Mouse (Mus musculus): ENCODE measurements around the gene Cdca8. TPM values are rescaled to one million over a fixed set of nuclear protein-coding genes. Genes with fewer than 3 reads are reported as not detected.

The Cdca8 gene
- polyA plus RNA-seq, 1 experiment, result 47.9 TPM

DNA sequence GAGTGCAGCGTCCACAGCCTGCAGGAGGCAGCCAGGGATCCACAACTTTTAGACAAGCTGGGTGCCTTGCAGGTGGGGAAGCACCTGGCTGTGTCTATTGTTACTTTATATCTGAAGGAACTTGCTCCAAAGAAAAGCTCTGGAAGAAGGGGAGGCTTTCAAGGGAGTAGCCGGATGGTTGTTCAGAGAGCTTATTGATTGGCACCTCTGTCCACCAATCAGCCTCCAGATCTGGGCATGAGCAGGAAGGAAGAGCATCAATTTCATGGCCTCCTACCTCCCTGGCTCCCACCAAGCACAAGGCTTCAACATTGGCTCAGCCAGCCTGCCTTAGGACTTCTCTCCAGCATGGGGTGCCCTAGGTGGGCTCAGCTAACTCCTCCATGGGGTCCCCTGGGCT, 34.2 kb upstream of the Cdca8 start:
- TF ChIP-seq POLR2A (IDR thresholded peaks at IDR 0.05; ENCODE audit: low read depth, low read length), result no peak
- TF ChIP-seq CTCF (IDR thresholded peaks at IDR 0.05; ENCODE audit: borderline replicate concordance, insufficient read depth, low read length), result no peak
- no peak overlapping the region for H3K27ac ChIP-seq (ENCODE audit: insufficient read depth, low read length)
- H3K4me3 ChIP-seq (ENCODE audit: insufficient read depth, low read length), result no peak overlapping the region
- H3K4me1 ChIP-seq (ENCODE audit: control insufficient read depth, insufficient read depth, low read length), result no peaks in the 10 kb centered on the region

DNA sequence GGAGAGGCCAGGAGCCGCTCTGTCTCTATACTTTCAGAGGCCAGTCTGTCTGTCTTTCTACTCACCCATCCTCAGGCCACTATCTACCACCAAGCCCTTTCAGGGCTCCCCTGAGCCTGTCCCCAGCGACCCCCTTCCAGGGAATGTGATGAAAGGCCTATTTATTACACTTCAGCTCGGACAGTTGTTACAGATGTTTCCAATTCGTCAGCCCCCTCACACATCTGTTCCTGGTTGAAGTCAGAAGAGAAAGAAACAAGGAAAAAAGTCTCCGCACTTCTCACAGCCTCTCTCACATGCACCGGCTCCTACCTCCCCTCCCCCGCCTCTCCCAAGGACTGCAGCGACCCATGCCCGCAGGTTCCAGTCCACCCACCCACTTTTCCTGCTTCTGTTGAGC, 33.2 kb upstream of the Cdca8 start:
- Histone ChIP-seq H3K4me1 (ENCODE audit: control insufficient read depth, insufficient read depth, low read length) (no peaks in the 10 kb centered on the region), H3K27ac (ENCODE audit: insufficient read depth, low read length) (no peak overlapping the region), H3K4me3 (ENCODE audit: insufficient read depth, low read length) (no peak overlapping the region)
- TF ChIP-seq POLR2A (IDR thresholded peaks at IDR 0.05; ENCODE audit: low read depth, low read length) (no peak), CTCF (IDR thresholded peaks at IDR 0.05; ENCODE audit: borderline replicate concordance, insufficient read depth, low read length) (no peak)

GRCm38 (mm10) chr4:124971094-124971493, 32.0 kb upstream of the Cdca8 start:
- Histone ChIP-seq H3K4me1 (ENCODE audit: control insufficient read depth, insufficient read depth, low read length) (no peaks in the 10 kb centered on the region), H3K4me3 (ENCODE audit: insufficient read depth, low read length) (no peak overlapping the region), H3K27ac (ENCODE audit: insufficient read depth, low read length) (no peak overlapping the region)
- no peak for TF ChIP-seq CTCF (IDR thresholded peaks at IDR 0.05; ENCODE audit: borderline replicate concordance, insufficient read depth, low read length)
- TF ChIP-seq POLR2A (IDR thresholded peaks at IDR 0.05; ENCODE audit: low read depth, low read length), result no peak

DNA sequence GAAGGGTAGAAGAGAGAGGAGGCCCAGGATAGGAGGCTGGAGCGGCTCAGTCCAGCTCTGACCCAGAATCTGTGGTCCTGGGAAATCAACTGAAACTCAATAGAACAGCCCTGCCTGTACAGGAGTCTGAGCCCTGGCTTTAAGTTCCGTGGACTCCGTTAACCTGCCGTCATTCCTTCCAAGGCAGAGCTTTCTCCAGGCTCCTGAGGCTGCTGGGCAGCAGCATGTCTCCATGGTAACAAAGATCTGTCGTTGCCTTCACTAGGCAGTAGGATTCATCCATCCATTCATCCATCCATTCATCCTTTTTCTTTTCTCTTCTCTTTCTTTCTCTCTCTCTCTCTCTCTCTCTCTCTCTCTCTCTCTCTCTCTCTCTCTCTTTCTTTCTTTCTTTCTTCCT, 31.6 kb upstream of the Cdca8 start:
- Histone ChIP-seq H3K4me1 (ENCODE audit: control insufficient read depth, insufficient read depth, low read length) (no peaks in the 10 kb centered on the region), H3K4me3 (ENCODE audit: insufficient read depth, low read length) (no peak overlapping the region), H3K27ac (ENCODE audit: insufficient read depth, low read length) (no peak overlapping the region)
- no peak for TF ChIP-seq POLR2A (IDR thresholded peaks at IDR 0.05; ENCODE audit: low read depth, low read length)
- TF ChIP-seq CTCF (IDR thresholded peaks at IDR 0.05; ENCODE audit: borderline replicate concordance, insufficient read depth, low read length), result no peak

DNA sequence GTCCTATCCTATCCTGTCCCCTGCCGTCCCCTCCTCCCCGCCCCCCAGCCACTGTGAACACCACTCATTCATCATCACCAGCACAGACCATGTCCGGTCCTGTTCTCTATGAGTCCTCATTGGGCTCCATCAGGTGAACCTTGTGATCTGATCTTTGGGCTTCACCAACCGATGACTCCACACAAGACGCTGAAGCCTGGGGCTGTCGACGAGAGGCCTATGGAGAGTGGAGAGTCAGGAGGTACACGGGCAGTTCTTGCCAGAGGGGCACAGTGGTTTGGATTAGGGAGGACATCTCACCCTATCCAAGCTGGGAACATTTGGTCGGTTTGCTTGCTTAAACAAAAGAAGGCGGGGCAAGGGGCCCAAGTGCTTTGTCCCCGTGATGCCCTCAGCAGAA, 31.1 kb upstream of the Cdca8 start:
- H3K4me3 ChIP-seq (ENCODE audit: insufficient read depth, low read length), result no peak overlapping the region
- TF ChIP-seq POLR2A (IDR thresholded peaks at IDR 0.05; ENCODE audit: low read depth, low read length), result no peak
- no peak for TF ChIP-seq CTCF (IDR thresholded peaks at IDR 0.05; ENCODE audit: borderline replicate concordance, insufficient read depth, low read length)
- H3K4me1 ChIP-seq (ENCODE audit: control insufficient read depth, insufficient read depth, low read length), result no peaks in the 10 kb centered on the region
- H3K27ac ChIP-seq (ENCODE audit: insufficient read depth, low read length), result no peak overlapping the region

- TF ChIP-seq POLR2A (IDR thresholded peaks at IDR 0.05; ENCODE audit: low read depth, low read length) (no peak), CTCF (IDR thresholded peaks at IDR 0.05; ENCODE audit: borderline replicate concordance, insufficient read depth, low read length) (no peak)
- Histone ChIP-seq H3K4me1 (ENCODE audit: control insufficient read depth, insufficient read depth, low read length) (no peaks in the 10 kb centered on the region), H3K27ac (ENCODE audit: insufficient read depth, low read length) (no peak overlapping the region), H3K4me3 (ENCODE audit: insufficient read depth, low read length) (no peak overlapping the region)
These were observed 30.2 kb upstream of the Cdca8 start for GRCm38 (mm10) chr4:124969219-124969848.

- H3K27ac ChIP-seq (ENCODE audit: insufficient read depth, low read length), result no peak overlapping the region
These were observed 29.6 kb upstream of the Cdca8 start for GRCm38 (mm10) chr4:124968711-124969110.

DNA sequence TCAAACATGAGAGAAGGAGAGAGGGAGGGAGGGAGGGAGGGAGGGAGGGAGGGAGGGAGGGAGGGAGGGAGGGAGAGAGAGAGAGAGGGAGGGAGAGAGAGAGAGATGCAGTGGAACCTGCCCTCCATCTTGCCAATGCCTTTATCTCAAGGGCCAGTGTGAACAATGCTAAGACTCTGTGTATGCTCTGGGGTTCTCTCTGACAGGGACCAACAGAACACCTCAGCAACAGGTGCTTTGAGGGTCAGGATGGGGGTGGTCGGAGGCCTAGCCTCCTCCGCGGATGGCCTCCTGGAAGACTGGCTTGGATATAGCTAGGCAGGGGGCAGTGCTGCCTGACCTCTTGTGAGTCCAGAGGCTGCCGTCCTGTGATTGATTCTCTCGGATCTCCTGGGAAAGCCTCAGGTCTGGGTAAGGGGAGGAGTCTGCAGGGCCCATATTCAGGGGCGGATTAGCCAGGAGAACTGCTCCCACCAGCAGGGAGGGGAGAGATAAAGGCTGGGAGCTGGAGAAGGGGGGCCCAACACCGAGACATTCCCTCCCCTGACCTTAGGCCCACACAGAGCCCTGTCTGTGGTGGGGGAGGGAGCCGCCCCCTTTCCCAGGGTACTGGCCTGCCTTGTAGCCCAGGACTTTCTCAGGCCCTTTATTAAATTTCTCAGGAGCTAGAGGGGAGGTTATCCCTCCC, 25.9 kb upstream of the Cdca8 start:
- no peak overlapping the region for H3K27ac ChIP-seq (ENCODE audit: insufficient read depth, low read length)
- TF ChIP-seq POLR2A (IDR thresholded peaks at IDR 0.05; ENCODE audit: low read depth, low read length) (no peak), CTCF (IDR thresholded peaks at IDR 0.05; ENCODE audit: borderline replicate concordance, insufficient read depth, low read length) (no peak)
- no peaks in the 10 kb centered on the region for H3K4me1 ChIP-seq (ENCODE audit: control insufficient read depth, insufficient read depth, low read length)
- H3K4me3 ChIP-seq (ENCODE audit: insufficient read depth, low read length), result no peak overlapping the region

More at GRCm38 (mm10) chr4:124968711-124969110, 29.6 kb upstream of the Cdca8 start:
- Histone ChIP-seq H3K4me1 (ENCODE audit: control insufficient read depth, insufficient read depth, low read length) (no peaks in the 10 kb centered on the region), H3K4me3 (ENCODE audit: insufficient read depth, low read length) (no peak overlapping the region)
- TF ChIP-seq CTCF (IDR thresholded peaks at IDR 0.05; ENCODE audit: borderline replicate concordance, insufficient read depth, low read length), result no peak
- TF ChIP-seq POLR2A (IDR thresholded peaks at IDR 0.05; ENCODE audit: low read depth, low read length), result no peak

- TF ChIP-seq POLR2A (IDR thresholded peaks at IDR 0.05; ENCODE audit: low read depth, low read length), result no peak
- TF ChIP-seq CTCF (IDR thresholded peaks at IDR 0.05; ENCODE audit: borderline replicate concordance, insufficient read depth, low read length), result no peak
- H3K4me1 ChIP-seq (ENCODE audit: control insufficient read depth, insufficient read depth, low read length), result no peaks in the 10 kb centered on the region
- H3K4me3 ChIP-seq (ENCODE audit: insufficient read depth, low read length), result no peak overlapping the region
- no peak overlapping the region for H3K27ac ChIP-seq (ENCODE audit: insufficient read depth, low read length)
These were observed 23.5 kb upstream of the Cdca8 start for GRCm38 (mm10) chr4:124962576-124962975.

- Histone ChIP-seq H3K27ac (ENCODE audit: insufficient read depth, low read length) (no peak overlapping the region), H3K4me1 (ENCODE audit: control insufficient read depth, insufficient read depth, low read length) (no peaks in the 10 kb centered on the region), H3K4me3 (ENCODE audit: insufficient read depth, low read length) (no peak overlapping the region)
- TF ChIP-seq CTCF (IDR thresholded peaks at IDR 0.05; ENCODE audit: borderline replicate concordance, insufficient read depth, low read length), result no peak
- TF ChIP-seq POLR2A (IDR thresholded peaks at IDR 0.05; ENCODE audit: low read depth, low read length), result no peak
These were observed 21.8 kb upstream of the Cdca8 start for GRCm38 (mm10) chr4:124960940-124961339.

Data from embryonic fibroblast, embryonic 13.5 days (primary cell).